Mouse (Mus musculus) erythroblast, embryonic 14.5 days (primary cell): ENCODE measurements around the gene Prdm1.

Experiments
- GATA1 ChIP-seq: IDR thresholded peaks from 2 replicates; pipeline ENCODE4 v1.6.1; 2012; ENCODE audit warnings: low read length, inconsistent platforms, mixed read lengths
- TAL1 ChIP-seq: IDR thresholded peaks from 3 replicates; pipeline ENCODE4 v1.6.1; 2012; ENCODE audit warnings: low read length, inconsistent platforms, mixed read lengths

DNA sequence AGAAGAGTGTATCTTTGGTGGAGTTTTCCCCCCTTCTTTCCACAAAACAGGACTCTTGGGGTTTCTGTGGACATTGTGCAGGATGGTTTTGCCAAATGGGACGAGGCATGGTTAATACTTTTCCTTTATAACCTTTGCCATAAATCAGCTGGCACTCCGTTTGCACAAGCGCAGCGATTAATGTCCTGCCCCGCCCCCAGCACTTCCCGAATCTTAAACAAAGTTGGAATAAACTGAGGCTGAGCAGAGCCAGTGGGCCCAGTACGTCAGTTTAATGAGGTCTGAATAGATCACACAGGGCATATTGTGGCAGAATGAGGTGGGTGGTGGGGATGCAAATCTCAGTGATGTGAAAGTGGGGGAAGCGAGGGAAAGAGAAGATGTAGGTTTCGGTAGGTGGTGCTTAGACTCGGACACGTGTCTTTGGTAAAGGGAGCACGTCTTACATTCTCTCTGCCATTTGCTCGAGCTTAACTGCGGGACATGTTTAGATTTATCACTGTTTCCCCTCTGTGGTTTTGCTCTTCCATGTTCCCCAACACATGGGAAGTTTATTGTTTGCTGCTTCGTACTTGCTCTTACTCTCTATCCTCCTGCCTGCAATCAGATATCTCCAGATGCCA, 28.3 kb downstream of the Prdm1 start:
- TF ChIP-seq GATA1 (no peak), TAL1 (no peak)
